Mouse (Mus musculus) adrenal gland, postnatal 10 days (tissue): ENCODE data around the gene Cd180. TPM values are rescaled to one million over a fixed set of nuclear protein-coding genes. Genes with fewer than 3 reads are reported as not detected.

Source experiments
- DNase-seq: peaks from one replicate; pipeline ENCODE4 v3.0.0; 2021; ENCODE audit warnings: mixed read lengths
- total RNA-seq, 2 experiments: library from RNA; stranded (reverse); gene quantifications; 2 replicates each; pipeline ENCODE4 v1.2.3; 2021

Cd180 gene
- total RNA-seq, 2 experiments from 2014 or later = 3.0 to 3.1 TPM

DNA sequence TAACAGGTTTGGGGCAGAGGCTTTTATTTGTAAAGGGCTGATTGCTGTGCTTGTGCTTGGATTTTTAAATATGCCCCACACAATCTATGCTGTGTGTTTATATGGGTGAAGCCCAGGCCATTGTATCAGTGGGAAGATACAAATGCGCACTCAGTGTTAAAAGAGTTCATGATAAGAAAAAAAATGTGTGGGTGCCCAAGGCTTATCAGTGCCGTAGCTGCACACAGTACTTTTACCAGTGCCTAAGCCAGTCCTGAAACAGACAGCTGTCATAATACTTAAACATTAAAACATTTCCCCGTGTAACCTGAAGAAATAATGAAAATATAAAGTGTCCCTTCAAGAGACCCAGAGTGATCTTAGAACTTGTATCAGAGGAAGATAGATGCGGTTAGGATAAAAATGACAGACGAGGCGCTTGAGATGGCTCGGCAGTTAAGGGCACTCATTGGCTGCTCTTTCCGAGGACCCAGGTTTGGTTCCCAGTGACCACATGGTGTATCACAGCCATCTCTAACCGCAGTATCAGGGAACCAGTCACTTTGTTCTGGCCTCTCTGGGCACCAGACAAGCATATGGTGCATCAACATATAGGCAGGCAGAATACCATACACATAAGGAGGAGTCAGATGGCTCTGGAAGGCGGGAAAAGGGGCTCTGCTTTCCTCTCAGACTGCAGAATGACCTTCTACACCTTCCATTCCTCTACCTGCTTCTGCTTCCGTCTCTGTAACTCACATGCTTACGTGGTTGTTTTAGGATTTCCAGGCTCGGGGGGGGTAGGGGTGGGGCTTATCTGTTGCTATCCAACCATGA is 46.6 kb downstream of the Cd180 start:
- DNase-seq = no peak

DNA sequence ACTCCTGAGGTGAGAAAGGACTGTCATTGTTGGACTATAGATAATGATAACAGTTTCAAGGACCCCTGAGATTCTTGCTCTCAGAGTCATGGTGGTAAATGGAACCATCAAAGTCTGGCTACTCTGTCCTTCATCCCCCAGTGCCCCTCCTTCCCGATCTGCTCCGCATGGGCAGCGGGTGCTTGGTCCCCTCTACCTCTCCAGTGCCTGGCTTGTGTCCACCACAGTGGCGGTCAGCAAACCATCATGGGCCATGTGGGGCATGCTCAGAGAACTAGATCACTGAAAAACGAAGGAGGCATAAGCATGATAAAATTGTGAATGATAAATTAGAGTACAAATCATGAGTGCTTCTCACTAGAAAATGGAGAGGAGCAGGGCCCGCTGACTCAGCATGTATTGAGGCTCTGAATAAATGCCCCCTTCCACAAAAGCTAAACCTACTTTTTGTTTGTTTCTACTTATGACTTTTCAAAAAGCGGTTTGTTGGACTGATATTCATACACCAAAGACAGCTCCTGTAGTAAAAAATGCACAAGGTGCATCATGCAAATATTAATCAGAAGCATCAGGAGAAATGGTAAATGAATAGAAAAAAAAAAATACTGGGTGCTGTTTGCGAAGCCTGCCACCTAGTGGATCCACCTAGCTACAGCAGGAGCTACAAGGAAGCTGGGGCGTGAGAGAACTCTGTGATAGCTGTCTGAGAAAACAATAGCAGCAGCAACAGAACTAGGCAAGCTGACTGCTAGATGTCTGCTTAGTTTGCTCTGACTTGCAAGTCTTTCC is 51.3 kb downstream of the Cd180 start:
- DNase-seq = peak; percentile 67

DNA sequence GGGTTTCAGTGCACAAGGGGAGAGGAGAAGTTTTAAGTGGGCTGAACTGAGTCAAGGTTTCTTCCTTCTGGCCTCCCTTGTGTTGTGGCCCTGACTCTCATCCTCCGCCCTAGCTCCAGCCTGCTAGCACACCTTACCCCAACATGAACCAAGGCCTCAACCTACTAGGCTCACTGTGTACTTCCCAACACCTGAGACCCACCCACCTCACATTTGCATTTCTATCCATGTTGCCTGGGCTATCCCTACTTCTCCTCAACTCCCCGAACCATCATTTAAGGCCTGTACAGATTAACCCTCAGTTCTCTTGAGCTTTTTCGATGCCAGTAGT is 51.9 kb downstream of the Cd180 start:
- DNase-seq = no peak

DNA sequence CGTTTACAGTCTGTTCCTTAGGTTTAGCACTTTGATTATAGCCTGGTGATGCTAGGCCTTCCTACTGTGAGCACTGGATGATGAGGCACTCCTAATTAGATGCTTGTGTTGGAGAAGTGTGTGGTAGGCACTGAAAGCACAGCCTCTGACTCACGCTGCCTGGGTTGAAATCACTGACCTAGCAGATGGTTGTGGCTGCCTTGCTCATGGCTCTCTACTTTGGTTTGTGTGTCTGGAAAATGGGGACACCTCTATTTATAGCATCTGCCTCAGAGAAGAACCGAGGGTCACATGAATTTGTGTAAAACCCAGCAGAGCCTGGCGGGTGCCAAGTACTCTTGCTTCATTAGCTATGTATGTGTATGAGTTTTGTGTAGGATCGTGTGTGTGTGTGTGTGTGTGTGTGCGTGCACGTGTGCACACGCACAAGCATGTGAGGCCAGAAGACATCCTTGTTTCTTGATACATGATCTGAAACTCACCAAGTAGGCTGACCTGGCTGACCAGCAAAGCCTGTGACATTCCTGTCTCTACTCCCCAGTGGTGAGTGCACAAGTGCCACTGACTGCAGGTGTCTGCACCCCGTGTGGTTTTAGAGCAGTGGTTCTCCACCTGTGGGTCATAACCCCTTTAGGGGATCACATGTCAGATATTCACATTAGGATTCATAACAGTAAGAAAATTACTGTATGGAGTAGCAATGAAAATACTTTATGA is 52.4 kb downstream of the Cd180 start:
- no peak for DNase-seq

DNA sequence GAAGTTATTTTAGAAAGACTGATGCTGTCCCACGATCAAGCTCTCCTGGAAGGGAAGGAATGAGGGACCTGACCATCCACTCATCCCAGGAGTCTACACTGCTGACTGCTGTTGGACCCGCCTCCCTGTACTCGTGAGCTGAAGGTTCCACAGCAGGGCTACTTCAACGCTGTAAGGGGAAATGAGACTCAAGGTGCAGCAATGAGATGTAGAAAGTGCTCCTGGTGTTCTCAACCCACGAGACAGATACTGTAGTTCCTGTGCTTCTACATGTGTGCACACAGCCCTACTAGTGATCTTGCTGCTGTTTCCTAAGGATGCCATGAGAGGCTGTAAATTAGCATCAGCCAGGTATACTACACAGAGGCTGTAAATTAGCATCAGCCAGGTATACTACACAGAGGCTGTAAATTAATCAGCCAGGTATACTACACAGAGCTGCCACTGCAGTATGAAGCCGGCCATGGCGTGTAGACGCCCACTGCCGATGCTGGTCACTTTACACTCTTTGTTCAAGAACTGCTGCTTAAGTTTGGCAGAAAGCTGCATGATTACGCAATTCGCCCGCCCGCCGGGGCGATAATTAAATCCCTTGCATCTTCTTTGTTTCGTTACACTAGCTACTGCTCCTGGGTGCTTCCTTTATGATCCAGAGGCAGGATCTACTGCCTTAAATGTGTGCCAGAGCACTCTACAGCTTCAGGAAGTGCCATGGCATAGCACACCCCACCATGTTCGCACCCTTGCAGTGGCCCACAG is 53.6 kb downstream of the Cd180 start:
- no peak for DNase-seq

DNA sequence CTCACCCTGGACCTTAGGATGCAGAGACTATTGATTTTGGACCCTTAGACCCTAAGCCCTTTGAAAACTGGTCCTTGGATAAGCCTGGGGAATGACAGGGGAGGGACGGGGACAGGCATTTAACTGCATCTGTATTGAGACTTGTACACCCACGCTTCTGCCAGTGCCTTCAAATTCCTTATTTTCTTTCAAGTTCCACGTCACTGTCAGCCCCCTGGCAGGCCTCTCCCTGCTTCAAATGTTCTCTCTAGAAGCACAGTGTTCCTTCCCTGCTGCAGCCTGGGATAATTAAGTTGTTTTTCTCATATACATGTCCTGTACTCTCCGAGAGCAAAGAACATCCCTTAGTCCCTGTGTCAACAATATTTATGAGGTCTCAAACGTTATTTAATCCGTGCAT is 55.8 kb downstream of the Cd180 start:
- no peak for DNase-seq

DNA sequence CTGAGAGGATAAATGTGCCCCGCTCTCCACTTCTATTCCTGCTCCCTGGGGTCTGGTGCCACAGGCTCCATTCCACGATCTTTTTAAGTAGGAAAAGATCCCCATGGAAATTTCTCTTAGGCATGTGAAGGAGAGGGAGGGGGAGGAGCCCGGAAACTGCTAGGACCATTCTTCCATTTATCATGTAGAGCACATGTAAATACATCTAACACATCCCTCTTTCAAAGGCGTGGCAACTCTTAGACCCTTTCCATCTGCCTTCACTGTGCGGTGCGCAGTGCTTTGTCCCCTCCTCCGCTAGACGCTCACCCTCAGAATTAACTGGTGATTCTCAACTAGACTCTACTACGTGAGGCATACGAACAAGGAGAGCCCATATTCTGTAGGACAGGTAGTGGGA is 56.5 kb downstream of the Cd180 start:
- DNase-seq = no peak

DNA sequence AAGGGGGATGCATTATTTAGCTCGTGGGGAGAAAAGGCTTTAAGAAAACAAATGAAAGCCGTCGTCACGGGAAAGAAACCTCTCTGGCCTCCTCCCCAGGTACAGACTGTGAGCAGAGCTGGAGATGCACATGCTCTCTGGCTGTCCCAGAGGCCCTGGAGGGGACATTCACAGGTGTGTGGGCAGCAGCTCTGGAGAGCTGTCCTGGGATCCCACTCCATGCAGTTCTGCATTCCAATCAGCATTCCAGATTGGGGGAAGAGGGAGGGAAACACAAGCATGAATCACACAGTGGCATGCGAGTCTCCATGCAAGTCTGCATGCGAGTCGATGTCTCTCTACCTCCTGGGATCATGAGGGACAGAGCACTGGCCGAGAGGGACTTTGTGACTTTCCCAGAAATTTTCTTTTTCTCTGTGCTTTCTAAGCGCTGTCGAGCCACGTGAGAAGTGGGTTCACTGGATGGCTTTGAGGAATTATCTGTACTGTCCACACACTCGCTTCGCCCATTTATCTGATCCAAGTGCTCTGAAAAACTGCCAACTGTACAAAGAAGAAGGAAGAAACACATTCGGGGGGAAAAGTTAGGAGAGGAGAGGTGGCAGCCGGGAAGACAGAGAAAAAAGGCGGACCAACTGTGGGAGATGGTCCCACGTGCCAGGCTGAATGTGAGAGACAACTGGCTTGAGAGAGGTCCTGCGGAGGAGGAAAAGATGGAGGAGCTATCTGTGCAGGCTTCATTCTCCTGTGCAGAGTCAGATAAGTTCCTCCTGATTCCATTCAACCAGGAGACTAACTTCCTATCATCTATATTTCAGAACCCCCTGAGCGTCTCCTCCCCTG is 60.6 kb downstream of the Cd180 start:
- no peak for DNase-seq

DNA sequence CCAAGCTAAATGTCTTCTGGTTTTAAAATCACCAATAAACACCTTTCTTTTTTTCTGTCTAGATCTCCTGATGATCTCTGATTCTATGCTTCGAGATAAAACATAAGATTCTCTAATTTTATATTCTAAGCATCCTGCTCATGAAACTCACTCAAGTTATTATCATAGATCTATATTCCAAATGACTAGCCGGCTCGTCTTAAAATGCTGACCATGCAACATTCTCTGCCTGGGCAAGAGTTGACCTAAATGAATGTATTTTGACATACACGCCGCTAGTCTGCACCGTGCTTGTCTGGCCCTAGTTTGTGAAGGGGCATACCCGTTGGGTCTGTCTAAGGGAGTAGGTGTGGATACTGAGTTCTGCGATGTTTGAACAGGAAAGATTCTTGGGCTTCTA is 61.8 kb downstream of the Cd180 start:
- no peak for DNase-seq

DNA sequence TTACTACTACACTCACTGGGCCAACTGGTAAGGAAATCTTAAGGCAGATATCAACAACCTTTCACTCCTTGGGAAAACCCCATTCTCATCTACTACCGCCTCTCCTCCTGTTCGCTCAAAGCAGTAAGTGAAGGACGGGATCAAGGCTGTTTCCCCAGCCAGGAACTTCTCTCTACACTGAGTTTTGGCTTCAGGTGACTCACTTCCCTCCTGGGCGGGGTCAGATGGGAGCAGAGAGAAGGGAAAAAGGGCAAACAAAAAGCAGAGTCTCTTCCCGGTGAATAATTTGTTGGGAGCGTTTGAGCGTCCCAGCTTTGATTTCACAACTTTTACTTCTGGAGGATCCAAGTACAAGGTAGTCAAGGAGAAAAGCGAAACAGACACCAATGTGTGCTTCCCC is 62.7 kb downstream of the Cd180 start:
- DNase-seq = peak; percentile 76

DNA sequence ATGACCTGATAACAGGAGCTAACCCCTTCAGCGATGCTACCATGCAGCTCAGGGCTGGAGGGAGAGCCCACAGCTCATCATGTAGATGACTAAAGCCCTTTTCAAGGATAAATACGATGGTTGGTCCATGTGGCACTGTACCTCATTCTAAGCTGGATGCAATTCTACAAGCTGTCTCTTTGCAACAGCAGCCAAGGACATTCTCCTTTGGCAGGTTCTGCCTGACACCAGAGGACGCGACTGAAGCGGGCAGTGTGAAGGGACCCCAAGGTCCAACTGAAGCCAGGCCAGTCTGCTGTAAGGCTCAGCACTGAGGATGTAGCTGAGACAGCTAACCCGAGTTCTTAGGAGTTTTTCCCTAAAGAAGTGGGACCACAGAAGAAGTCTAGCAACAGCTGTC is 64.7 kb downstream of the Cd180 start:
- DNase-seq = peak; percentile 40

DNA sequence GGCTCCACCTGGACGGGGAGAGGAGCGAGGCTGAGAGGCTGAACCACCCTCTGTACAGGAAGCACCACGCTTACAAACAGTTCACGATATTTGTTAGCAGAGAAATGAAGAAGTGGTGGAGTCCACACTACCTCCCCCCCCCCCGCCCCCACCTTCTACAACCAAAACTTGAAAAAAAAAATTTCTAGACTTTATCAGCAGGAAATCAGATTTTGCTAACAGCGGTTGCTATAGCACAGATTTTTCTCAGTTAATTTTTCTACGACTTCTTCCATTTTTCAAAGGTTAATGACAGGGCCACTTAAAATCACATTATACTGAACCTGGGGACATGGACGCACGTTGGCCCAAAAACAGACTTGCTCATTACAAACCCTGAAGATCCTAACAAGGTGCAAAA is 68.1 kb downstream of the Cd180 start:
- DNase-seq = no peak

DNA sequence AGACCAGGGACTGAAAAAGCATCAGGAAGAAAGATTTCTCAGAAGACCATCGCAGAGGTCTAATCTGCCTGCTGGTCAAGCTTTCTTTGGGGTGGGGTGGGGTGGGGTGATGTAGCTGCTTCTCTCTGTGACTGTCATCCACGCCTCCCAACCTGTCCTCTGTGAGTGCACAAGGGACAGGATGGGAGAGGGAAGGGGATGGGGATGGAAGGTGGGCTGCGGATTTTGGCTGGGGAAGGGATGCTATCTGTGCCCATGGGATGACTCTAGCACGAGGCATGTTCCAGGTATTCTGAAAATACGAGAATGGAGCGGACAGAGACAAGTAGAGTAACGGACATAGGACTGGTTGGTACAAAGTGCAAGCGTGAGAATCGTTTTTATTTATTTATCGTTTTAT is 68.8 kb downstream of the Cd180 start:
- DNase-seq = no peak

DNA sequence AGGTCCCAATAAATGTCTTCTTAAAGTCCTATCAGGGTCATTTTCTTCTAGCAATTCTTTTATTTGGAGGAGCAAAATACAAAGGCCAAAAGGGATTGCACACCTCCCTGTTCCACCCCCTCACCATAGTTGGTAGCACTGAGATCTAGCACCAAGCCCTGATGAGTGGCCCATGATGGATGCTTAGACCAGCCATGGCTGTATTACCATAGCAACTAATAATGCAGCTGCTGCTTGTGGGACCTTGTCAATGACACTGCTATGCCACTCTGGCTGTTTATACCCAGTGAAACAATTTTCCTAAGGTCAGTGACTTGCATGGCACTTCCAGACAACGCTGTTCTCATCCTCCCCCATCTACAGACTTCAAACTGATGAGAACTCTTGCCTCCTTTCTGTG is 70.9 kb downstream of the Cd180 start:
- no peak for DNase-seq

DNA sequence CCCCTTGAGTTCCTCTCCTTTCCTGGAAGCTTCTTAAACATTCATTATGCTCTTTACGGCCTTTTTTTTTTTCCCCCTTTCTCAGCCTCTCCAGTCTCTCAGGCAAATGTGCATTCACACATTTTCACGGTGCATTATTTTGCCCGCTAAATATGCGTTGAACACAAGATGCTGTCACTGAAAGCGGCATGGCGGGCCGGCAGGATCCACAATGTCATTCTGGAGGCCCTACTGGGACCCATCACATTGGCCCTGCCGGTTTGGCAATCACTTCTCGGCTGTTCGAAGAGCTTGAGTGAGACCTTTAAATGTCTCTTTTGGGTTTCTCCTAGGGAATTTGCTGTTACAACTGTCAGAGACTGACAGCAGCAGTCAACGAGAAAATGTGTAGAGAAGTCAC is 71.9 kb downstream of the Cd180 start:
- no peak for DNase-seq

DNA sequence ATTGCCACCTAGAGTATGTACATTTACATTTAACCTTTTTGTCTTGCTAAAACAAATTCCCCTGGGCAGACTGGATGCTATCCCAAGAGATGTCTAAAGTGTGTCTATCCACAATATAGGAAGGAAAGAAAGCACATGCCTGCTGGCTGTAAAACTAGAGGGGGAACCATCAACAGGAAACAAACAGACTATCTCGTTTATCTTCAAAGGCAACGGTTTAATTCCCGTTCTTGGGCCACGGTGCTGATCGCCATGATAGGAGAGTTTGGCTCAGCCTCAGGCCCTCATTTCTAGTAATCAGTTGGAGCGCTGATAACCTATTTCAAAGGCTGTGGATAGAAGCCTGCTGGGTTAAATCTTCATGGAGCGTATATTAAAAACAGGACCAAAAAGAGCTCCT is 73.8 kb downstream of the Cd180 start:
- DNase-seq = no peak

DNA sequence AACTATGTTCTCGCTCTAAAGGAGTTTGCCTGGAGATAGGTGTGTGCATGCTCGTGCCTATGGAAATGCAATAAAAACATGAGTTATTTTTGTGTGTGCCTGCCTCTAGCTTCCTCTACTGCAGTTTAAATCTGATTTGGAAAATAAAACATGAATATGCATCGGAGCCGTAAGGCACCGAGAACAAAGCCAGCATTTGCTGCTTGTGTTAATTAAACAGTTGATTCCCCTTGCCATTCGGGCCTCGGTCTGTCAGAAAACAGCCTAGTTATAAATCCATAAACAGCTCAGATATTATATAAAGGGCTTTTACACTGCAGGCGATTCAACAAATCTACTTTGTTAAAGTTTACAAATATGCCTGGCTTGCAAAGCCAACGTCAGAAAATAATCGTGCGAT is 75.2 kb downstream of the Cd180 start:
- DNase-seq = no peak

DNA sequence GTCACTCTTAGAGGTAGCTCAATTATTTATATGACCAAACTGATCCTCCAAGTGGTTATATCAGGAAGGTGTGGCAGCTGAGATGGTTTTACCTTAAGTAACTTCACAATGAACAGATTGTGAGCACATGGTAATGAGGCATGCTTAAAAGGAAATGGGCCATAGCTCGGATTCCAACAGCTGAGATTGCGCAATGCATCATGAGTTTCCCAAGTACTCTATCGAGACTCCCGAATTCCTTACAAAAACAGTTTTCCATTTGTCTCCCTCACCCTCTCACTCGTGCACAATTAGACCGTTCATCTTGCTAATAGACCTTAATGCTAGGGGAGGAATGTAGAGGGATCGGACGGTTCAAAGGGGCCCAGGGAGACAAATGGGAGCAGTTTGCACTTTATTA is 76.8 kb downstream of the Cd180 start:
- no peak for DNase-seq

DNA sequence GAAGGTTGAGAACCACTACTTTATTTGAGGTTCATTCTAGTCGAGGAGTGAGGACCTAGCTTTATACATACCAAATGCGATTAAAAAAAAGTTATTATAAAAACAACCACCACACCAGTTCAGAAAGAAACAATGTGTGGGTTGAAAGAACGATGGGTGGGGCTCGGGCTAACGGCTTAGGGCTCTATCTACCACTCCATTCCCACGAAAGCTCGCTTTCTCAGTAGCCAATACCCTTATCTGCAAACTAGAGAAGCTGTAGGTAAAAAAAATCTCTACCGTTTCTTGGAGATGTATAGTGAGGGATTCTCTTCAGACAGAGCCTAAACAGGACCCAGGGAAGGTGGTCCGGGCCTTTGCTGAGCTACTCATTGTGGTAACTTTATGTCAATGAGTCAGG is 79.8 kb downstream of the Cd180 start:
- no peak for DNase-seq

DNA sequence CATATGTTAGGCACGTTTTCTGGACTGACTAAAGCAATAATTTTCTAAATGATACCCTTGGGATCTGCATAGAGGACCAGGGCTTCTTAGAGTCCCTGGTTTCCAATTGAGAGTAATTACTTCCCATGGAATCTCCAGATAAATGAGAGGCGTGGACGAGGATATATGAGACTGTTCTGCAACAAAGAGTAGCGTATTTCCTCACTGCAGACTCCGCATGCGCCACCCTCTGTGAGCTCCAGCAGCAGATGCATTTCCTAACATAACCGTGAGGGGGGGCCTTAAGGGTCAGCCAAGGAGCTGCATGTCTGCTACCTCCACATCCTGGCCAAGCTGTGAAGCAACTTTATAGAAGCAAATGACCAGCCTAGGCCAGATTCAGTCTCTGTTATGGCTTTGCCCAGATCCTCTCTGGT is 81.4 kb downstream of the Cd180 start:
- peak; percentile 42 for DNase-seq

DNA sequence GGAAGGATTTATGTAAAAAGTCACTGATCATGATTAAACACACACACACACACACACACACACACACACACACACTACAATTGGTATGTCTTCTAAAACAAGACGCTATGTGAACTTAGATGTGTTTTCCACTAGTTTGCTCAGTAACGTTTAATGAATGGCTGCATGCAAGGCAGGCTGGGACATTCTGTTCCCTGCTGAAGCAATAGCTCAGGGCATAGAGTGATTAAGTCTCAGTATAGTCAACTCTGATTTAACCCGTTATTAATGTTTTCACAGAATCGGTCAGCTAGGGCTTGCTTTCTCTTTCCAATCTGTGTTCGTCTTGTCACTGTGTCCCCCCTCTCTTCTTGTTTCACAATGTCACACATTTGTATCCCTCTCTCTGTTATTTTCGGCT is 82.1 kb downstream of the Cd180 start:
- no peak for DNase-seq

DNA sequence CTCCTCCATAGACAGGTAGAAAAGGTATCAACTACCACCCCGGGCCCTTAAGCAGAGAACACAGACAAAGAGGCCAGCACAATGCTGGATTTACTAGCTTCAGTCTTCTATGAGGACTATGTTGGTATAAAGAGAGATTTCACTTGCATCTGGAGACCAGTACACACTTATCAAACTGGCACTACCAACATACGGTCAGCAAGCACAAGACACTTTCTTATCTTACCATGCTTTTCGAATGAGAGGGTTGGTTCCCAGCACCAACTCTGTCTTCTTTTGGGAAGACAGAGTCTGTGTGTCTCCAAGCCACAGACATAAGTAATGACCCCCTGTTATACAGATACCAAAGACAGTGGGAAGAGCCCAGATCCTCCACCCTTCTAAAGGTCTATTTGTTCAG is 85.5 kb downstream of the Cd180 start:
- no peak for DNase-seq
